Mouse (Mus musculus): Measurements from ENCODE around the gene Hebp1.

The Hebp1 gene

GRCm38 (mm10) chr6:135197446-135197845 is 376 bp downstream of the Hebp1 start:
- DNase-seq (ENCODE audit: low spot score in 2 of 2): no peak

GRCm38 (mm10) chr6:135196707-135197106 is 1.1 kb downstream of the Hebp1 start:
- no peak for DNase-seq (ENCODE audit: low spot score in 2 of 2)

GRCm38 (mm10) chr6:135194907-135195306 is 2.9 kb downstream of the Hebp1 start:
- DNase-seq (ENCODE audit: low spot score in 2 of 2): no peak

DNA sequence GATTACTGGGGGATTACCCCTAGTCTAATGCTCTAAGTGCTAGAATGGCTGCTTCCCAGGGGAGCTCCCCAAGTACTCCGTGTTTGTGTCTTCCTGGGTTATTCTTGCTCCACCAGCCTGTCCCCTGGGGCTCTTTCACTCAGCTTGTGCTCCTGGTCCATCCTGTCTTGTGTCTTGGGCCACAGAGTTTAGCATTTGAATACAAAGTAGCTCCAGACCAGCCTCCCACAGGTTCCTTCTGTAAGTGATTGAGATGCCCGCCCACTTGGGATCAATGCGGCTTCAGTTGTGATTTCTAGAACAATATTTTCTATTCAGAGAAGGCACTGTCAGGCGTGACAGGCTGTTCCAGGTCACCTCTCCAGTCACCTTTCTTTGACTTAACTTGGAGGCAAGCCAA is 4.1 kb downstream of the Hebp1 start:
- no peak for DNase-seq (ENCODE audit: low spot score in 2 of 2)

GRCm38 (mm10) chr6:135192993-135193392 is 4.8 kb downstream of the Hebp1 start:
- no peak for DNase-seq (ENCODE audit: low spot score in 2 of 2)

DNA sequence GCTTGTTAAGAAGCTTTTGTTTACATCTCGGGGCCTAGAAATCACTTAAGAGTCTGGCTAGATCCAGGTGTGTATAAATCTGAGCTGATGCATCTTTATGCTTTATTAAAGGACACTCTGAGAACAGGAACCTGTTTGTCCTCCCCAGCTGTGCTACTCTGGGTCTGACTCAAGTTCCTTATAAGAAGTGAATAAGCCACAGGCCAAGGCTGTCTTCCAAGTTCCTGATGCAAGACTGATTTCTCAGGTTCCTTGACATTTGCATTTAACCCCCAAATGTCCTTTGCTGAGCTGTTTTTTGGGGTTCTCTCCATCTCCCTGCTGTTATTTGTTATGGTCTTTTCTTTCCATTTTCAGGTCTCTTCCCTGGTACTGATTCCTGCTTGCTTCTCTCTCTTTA is 5.9 kb downstream of the Hebp1 start:
- DNase-seq (ENCODE audit: low spot score in 2 of 2): no peak

DNA sequence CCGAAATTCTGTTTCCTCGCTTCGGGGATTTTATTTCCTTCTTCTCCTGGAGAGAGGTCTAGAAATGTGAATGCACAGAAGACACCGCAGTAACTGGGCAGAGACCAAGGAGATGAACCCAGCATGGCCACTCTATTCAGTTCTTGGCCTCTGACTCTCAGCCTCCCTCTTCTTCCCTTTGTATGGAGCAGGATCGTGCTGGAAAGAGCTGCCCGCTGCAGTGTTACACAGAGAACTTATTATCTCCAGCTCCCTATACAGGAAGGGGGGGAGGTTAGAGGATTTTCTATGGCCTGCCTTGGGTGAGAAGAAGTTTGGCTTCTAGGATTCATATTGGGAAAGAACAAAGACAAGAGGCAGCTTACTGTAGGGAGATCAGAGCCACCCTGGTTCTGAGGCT is 7.7 kb downstream of the Hebp1 start:
- no peak for DNase-seq (ENCODE audit: low spot score in 2 of 2)

DNA sequence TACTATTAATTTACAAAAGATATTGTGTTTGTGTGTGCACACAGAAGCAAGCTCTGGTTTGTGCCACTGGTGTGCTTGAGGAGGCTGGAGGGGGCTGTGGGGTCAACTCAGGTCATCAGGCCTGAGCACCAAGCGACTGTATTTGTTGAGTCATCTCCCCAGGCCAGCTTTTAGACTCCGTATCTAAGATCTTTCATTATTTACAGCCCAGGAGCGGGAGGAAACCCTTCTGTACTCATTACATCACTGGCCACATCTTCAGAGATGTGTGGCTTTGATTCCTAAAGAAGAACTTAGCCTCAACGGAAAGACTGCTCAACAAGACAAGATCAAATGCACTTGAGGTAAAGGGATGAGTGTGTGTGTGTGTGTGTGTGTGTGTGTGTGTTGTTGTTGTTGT is 9.2 kb downstream of the Hebp1 start:
- DNase-seq (ENCODE audit: low spot score in 2 of 2): no peak

DNA sequence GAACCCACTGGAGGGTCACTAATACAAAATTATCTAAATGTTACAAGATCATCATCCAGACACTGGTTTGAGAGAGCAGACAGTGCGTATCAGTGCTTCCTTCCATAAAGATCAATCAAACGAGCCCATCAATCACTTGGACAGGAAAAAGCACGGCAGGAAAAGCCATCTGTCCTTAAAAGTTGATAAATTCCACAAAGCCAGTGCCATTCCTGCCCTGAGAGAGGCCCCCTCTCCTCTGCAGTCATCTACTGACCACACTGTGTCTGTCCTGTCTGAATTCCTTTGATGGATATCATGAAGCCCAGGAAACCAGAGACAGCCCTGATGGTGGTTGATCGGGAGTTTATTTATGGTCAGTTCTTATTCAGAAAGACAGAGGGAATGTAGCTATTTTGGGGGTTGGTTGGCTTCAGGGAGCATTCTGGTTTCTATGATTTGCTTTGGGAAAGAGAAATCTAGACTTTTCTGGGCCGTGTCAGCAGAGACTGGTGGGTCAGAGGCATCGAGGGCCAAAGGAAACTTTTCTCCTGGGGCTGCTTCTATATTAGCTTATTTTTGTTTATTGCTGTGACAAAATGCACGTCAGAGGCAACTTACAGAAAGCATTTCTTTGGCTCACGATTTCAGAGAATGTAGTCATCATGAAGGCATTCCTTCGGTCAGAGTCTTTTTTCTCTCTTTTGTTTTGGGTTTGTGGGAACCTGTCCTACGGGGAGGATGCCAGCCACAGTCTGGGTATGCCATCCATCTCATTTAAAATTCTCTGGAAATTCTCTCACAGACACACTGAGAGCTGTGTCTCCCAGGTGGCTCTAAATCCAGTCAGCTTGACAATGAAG is 10.5 kb downstream of the Hebp1 start:
- no peak for DNase-seq (ENCODE audit: low spot score in 2 of 2)

DNA sequence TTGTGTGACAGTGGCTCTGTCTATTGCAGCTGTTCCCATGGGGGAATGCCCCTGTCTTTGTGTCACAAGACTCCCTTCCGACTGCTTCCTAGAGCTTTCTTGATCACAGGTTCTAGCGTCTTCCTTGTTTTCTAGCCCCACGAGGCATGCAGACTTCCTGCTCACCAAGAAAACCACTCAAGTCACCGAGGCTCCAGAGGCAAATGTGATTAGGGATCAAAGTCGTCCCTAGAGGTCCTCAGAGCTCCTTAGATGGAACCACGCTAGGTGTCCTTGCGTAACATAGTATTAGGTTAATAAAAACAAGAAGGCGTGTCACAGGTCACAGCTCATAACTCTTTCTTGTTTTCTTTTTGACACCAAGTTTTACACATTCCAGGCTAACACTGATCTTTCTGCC is 13.9 kb downstream of the Hebp1 start:
- no peak for DNase-seq (ENCODE audit: low spot score in 2 of 2)

DNA sequence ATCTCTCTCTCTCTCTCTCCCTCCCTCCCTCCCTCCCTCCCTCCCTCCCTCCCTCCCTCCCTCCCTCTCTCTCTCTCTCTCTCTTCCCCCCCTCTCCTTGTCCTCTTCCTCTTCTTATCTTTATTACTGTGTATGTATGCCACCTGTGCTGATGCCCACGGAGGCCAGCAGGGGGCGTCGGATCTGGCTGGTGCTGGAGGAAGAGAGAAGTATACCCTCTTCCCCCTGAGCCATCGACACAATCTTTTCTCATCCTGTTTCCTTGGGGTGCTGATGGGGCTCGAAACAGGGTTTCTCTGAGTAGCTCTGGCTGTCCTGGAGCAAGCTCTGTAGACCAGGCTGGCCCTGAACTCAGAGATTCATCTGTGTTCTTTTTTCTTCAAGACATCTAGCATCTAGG is 14.9 kb downstream of the Hebp1 start:
- no peak for DNase-seq (ENCODE audit: low spot score in 2 of 2)

- DNase-seq (ENCODE audit: low spot score in 2 of 2): no peak
Measured at GRCm38 (mm10) chr6:135178599-135178998, 19.2 kb downstream of the Hebp1 start.

DNA sequence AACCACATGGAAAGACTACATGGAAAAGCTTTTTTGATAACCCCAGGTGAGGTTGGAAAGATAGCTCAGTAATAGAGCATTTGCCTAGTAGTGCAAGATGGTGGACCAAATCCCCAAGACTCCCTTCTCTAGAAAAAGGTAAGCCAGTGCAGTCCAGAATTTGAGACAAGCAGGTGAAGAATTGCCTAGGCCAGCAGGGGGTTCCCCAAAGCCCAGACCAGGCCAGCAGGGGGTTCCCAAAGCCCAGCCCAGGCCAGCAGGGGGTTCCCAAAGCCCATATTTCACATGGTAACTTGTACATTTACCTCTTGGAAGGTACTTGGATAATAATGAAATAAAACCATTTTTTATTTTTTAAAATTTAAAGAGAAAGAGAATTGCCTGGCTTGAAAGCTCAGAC is 20.6 kb downstream of the Hebp1 start:
- DNase-seq (ENCODE audit: low spot score in 2 of 2): no peak

- DNase-seq (ENCODE audit: low spot score in 2 of 2): no peak
Measured at GRCm38 (mm10) chr6:135175014-135175413, 22.8 kb downstream of the Hebp1 start.

DNA sequence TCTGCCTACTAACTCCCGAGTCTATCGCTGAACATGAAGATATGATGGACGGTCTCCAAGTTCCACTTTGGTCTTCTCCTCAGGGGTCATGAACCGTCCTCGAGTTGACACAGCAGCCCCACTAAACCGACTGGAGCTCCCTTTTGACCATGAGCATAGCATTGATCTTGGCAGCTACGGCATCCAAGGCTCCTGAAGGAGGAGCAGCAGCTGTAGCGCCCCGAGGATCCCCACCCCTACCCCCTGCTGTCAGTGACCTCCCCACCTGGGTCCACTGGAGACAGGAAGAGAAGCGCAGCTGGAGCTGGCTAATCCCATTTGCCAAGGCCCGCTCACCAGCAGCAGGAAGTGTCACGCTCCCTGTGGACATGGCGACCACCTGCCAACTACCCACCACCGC is 26.1 kb downstream of the Hebp1 start:
- DNase-seq (ENCODE audit: low spot score in 2 of 2): no peak

DNA sequence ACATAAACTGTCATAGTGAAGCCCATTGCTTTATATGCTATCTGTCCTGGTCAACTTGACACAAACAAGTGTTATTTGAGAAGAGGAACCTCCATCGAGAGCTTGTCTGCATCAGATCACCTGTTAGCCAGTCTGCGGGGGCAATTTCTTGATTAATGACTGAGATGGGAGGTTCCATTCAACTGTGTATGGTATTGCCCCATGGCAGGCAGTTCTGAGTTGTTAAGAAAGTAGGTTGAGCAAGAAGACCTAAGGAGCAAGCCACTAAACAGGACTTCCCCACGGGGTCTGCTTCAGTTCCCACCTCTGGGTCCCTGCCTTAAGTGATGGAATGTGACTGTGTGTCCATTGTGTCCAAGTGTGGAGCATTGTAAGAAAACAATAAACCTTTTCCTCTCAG is 28.6 kb downstream of the Hebp1 start:
- DNase-seq (ENCODE audit: low spot score in 2 of 2): no peak

DNA sequence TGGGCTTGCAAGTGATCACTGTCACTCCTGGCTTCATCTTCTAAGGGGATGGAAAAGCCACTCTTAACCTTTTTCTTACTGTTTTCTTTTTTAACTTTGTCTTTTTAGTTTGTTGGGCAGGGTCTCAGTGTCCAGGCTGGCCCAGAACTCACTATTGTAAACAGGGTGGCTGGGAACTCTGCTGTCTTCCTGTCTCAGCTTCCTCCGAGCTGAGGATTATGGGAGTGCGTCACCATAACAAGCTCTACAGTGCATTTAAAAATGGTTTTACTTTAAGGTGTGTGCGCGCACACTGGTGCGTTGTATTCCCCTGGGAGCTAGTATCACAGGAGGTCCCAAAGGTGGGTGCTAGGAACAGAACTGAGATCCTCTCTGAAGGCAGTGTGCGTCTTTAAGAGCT is 29.4 kb downstream of the Hebp1 start:
- no peak for DNase-seq (ENCODE audit: low spot score in 2 of 2)

DNA sequence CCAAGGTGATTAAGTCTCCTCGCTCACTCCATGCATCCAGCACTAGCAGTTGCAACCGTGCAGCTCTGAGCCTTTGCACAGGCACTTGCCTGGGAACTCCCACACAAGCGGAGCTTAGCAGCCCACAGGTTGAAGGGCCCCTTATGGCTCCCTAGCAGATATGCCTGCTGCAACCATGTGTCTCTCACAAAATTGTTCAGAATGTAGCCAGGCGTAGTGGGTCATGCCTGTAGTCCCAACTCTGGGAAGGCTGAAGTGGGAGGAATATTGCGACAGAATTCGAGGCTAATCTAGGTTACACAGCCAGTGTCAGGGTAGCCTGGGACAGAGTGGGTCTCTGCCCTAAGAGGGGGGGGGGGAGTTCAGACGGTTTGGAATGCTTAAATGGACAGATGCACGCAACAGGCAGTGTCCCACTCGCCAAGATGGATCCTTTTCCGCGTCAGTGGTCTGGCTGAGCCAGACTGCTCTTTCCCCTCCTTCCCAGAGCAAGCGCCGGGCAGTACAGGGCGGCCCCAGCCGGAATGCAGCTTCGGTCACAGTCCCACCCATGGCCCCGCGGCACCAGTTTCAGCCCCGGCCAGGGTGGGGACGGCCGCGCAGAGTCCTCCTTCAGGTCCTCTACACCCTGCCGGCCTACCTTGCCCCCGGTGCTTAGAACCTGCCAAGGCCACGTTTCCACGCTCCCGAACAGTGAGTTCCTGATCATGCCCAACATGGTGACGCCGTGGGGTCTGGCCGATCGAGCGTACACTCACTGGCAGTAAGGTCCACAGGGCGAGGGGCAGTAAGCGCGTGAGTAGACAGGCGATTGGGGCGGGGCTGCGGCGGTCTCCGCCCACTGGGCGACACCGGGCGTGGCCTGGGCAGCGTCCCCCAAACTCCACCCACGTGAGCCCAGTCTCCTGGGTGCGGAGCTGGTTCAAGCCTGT is 30.2 kb downstream of the Hebp1 start:
- DNase-seq (ENCODE audit: low spot score in 2 of 2): peak; percentile 77 to 81

- DNase-seq (ENCODE audit: low spot score in 2 of 2): no peak
Measured at GRCm38 (mm10) chr6:135166712-135167111, 31.1 kb downstream of the Hebp1 start.

DNA sequence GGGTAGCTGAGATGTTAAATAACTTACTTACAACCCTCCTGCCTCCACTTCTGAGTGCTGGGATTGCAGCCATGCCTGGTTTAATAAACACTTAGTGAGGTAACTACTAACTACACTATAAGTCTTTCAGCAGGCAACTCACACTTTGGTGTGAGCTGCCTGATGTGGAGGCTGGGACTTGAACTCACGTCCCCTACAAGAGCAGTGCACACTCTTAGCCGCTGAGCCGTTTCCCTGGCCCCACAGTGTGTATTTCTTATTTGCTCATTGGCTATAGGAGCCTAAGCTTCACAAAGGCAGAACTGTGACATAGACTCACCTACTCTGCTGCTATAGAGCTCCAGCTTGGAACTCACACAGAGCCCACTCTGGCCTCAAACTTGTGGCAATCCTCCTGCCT is 31.6 kb downstream of the Hebp1 start:
- DNase-seq (ENCODE audit: low spot score in 2 of 2): no peak

DNA sequence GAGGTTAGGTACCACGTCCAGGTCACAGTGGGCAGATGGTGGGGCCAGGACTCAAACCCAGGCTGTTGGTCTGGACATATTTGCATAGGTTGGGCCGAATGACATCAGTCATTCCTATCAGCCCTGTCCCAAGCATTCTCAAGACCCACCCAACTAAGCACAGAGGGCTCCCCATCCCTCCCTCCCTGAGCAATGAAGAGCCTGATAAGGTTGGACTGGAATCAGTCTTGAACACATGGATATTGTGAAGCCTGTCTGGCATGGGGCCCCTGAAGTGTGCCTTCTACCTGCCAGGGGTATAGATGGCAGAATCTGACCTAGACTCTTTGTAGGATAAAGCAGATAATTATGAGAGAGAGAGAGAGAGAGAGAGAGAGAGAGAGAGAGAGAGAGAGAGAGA is 32.1 kb downstream of the Hebp1 start:
- no peak for DNase-seq (ENCODE audit: low spot score in 2 of 2)

- DNase-seq (ENCODE audit: low spot score in 2 of 2): no peak
Measured at GRCm38 (mm10) chr6:135165191-135165590, 32.6 kb downstream of the Hebp1 start.

- DNase-seq (ENCODE audit: low spot score in 2 of 2): no peak
Measured at GRCm38 (mm10) chr6:135162861-135163260, 35.0 kb downstream of the Hebp1 start.

Measured in cerebellum, postnatal 4 days (tissue).